Mouse (Mus musculus): ENCODE measurements around the gene Parvg. TPM values are rescaled to one million over a fixed set of nuclear protein-coding genes. Genes with fewer than 3 reads are reported as not detected.

Gene Parvg
- polyA plus RNA-seq, 1 experiment = 0.26 TPM

DNA sequence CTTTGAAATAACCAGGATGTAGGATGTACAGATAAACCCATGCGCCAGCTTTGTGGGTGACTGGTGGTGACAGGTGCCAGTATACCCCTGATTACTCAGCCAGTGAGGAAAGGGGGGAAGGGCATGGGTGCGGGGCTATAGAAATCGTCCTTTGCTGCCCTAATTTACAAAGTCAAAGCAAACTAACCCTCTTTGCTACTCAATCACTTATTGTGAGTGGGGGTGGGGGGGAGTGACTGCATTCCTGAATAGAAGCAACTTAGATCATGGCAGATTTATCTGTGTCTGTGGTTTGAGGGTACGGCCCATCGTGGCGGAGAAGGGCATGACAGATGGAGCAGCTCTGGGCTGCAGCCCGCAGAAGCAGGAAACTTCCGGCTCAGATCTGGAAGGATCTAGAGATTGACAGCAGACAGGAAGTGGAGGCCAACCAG, 64.9 kb downstream of the Parvg start:
- no peaks in the 10 kb centered on the region for H3K4me1 ChIP-seq (ENCODE audit: control insufficient read depth)
- H3K36me3 ChIP-seq (ENCODE audit: control insufficient read depth) = no peaks in the 10 kb centered on the region
- no peak overlapping the region for H3K4me3 ChIP-seq (replicated peaks)
- no peak for TF ChIP-seq GATA1 (IDR thresholded peaks at IDR 0.05; ENCODE audit: low read length)
- H3K27me3 ChIP-seq (ENCODE audit: control insufficient read depth) = no peaks in the 10 kb centered on the region
- H3K9me3 ChIP-seq (ENCODE audit: control insufficient read depth, low read length) = peaks cover 2% of the 10 kb centered on the region; the same call in 1 of the 2 replicates

DNA sequence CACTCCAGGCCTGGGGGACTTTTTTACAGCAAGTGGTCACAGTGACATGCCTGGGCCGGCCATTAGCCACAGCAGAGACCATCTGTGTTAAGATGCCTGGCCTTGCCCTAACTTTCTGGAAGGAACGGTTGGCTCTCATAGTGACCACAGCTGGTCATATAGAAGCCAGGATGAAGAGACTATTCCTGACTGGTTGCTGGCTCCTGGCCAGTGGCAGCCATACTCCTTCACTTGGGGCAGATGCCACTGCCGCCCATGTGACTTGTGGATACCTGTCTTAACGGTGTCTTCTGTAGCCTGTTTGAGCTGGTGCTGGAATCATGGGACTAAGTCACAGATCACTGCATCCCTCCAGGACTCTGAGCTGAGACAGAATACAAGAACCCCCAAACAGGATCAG, 68.3 kb downstream of the Parvg start:
- Histone ChIP-seq H3K4me3 (replicated peaks) (no peak overlapping the region), H3K4me1 (ENCODE audit: control insufficient read depth) (no peaks in the 10 kb centered on the region), H3K9me3 (ENCODE audit: control insufficient read depth, low read length) (peaks cover 2% of the 10 kb centered on the region; the same call in 1 of the 2 replicates), H3K27me3 (ENCODE audit: control insufficient read depth) (no peaks in the 10 kb centered on the region), H3K36me3 (ENCODE audit: control insufficient read depth) (no peaks in the 10 kb centered on the region)
- TF ChIP-seq TAL1 (IDR thresholded peaks at IDR 0.05; ENCODE audit: low read length) = no peak
- TF ChIP-seq GATA1 (IDR thresholded peaks at IDR 0.05; ENCODE audit: low read length) = no peak

Other genes with a start within 250 kb of the Parvg start
- not detected in 2 replicates for gene Sult4a1, start 218.3 kb upstream of the Parvg start, polyA plus RNA-seq (2012)
- gene Pnpla5, start 200.9 kb upstream of the Parvg start, polyA plus RNA-seq (2012) = not detected in 2 replicates
- not detected in 2 replicates for gene Pnpla3, start 156.2 kb upstream of the Parvg start, polyA plus RNA-seq (2012)
- gene Samm50, start 131.8 kb upstream of the Parvg start, polyA plus RNA-seq (2012) = 2.2 and 3.4 TPM in 2 replicates
- gene Parvb, start 92.0 kb upstream of the Parvg start, polyA plus RNA-seq (2012) = 6.3 and 6.8 TPM in 2 replicates
- gene Shisal1, start 123.1 kb downstream of the Parvg start, polyA plus RNA-seq (2012) = not detected in 2 replicates
- gene Rtl6, start 233.8 kb downstream of the Parvg start, polyA plus RNA-seq (2012) = not detected in 2 replicates

Data from erythroblast, embryonic 14.5 days (primary cell).